Mouse (Mus musculus) liver, embryonic 14.5 days (tissue): ENCODE data around the gene Dync1li1.

Source experiments
- CTCF ChIP-seq: IDR thresholded peaks from 2 replicates; pipeline ENCODE4 v1.5.1; 2016; ENCODE audit warnings: antibody characterized with exemption, low read depth, control low read depth
- EP300 ChIP-seq: IDR thresholded peaks from 2 replicates; pipeline ENCODE4 v1.6.1; 2016; ENCODE audit warnings: antibody characterized with exemption, low read depth

DNA sequence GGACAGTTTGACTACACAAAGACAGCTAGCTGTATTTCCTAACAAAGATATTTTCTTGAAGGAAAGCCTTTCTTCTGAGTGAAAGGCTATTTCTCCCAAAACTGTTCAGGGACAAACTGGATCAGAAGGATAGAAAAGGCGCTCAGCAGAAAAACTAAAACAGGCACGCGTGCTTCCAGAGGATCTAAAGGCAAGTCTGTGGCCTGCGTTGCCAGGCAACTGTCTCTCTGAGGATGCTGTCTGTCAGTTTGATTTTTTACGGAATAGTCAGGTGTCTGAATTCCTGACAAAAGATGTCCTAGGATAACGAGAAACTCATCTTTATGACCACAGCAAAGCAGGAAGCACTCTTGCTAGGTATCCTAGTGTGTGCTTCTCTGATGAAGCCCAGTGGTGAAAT lies 28.1 kb upstream of the Dync1li1 start:
- TF ChIP-seq EP300 (no peak), CTCF (no peak)
